Mouse (Mus musculus) stomach, embryonic 14.5 days (tissue): ENCODE results near the gene Accs. TPM values are rescaled to one million over a fixed set of nuclear protein-coding genes. Genes with fewer than 3 reads are reported as not detected.

Experiments
- ATAC-seq: fragments of 200-750 bp; cut with Nextera tagmentation; 2 replicates; pipeline ENCODE4 v1.8.0; 2017; ENCODE audit warnings: low read depth, moderate TSS enrichment; ENCODE audit not compliant: insufficient number of reproducible peaks, insufficient read depth, low FRiP score
- H3K27ac ChIP-seq: fragments of 300-500 bp; sonication (generic); 2 replicates; pipeline ENCODE4 v1.5.1; 2014; ENCODE audit warnings: mild to moderate bottlenecking, low read length, moderate library complexity, mixed read lengths
- H3K27me3 ChIP-seq: fragments of 300-500 bp; sonication (generic); 2 replicates; pipeline ENCODE4 v1.6.1; 2014; ENCODE audit warnings: low read length, control low read depth, mixed read lengths; ENCODE audit not compliant: control insufficient read depth, insufficient read depth
- H3K36me3 ChIP-seq: fragments of 300-500 bp; sonication (generic); 2 replicates; pipeline ENCODE4 v1.6.1; 2014; ENCODE audit warnings: mild to moderate bottlenecking, control low read depth, low read length, moderate library complexity, mixed read lengths; ENCODE audit not compliant: control insufficient read depth, insufficient read depth
- H3K4me1 ChIP-seq: fragments of 300-500 bp; sonication (generic); 2 replicates; pipeline ENCODE4 v1.6.1; 2014; ENCODE audit warnings: low read length, control low read depth, mixed read lengths; ENCODE audit not compliant: control insufficient read depth, insufficient read depth
- H3K4me2 ChIP-seq: fragments of 300-500 bp; sonication (generic); replicated peaks from 2 replicates; pipeline ENCODE4 v1.6.1; 2014; ENCODE audit warnings: low read depth, low read length, control low read depth
- H3K4me3 ChIP-seq: fragments of 300-500 bp; sonication (generic); 2 replicates; pipeline ENCODE4 v1.5.1; 2014; ENCODE audit warnings: low read depth, low read length, control low read depth
- H3K9ac ChIP-seq: fragments of 300-500 bp; sonication (generic); replicated peaks from 2 replicates; pipeline ENCODE4 v1.6.1; 2014; ENCODE audit warnings: low read depth, mild to moderate bottlenecking, control low read depth, low read length, moderate library complexity, mixed read lengths
- H3K9me3 ChIP-seq: fragments of 300-500 bp; sonication (generic); 2 replicates; pipeline ENCODE4 v1.6.1; 2016; ENCODE audit warnings: low read depth, low read length, control low read depth; ENCODE audit not compliant: control insufficient read depth
- WGBS: fragments of 180-500 bp; shearing (Covaris S2); extraction: QIAGEN DNeasy Blood & Tissue Kit; methylation state at CpG from one replicate; pipeline ENCODE4 v1.1.7; 2014; 5-methylcytosine and 5-hydroxymethylcytosine counted together
- polyA plus RNA-seq: library from polyadenylated mRNA; unstranded; fragments of >200 nt; fragmentation: Nextera tagmentation; extraction: Ambion mirVana; gene quantifications from 2 replicates; pipeline ENCODE4 v1.2.1, GENCODE M21; 2014

The Accs gene
- polyA plus RNA-seq, 1 experiment from 2014 or later: 11.3 TPM

DNA sequence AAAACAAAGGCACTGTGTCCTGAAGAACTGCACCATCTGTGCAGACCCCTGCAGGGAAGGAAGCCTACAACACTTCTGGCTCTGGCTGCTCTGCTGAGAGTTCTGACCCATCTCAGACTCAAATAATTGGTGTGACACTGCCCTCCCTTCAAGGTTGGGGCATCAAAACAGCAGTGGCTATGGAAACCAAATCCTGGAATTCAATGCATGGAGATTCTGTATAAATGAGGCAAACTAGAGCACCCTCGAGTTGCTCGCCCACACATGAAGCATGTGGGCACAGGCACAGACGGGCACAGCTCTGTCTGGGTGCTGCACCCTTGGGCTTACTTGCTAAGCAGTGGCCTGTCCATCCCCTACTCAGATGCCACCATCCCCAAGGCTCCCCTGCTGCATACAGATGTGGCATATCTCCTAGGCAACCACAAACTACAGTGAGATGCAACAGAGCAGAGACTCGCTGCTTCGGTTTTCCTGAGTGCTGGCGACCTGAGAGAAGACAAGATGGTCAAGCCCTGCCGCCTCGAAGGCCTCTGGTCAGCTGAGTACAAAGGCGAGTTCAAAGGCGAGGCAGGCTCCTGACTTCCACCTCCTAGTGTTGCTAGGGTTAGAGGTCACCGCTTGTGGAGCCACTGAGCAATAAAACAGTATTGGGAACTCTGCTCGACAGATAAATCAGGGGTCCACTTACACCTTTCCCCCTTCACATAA, 64.9 kb downstream of the Accs start:
- Histone ChIP-seq H3K27me3 (no peaks in the 10 kb centered on the region), H3K9me3 (no peaks in the 10 kb centered on the region), H3K4me1 (peaks cover 4% of the 10 kb centered on the region; the same call in 1 of the 2 replicates), H3K36me3 (no peaks in the 10 kb centered on the region; the same call in 1 of the 2 replicates), H3K27ac (no peak overlapping the region), H3K4me2 (no peak overlapping the region), H3K9ac (no peak overlapping the region), H3K4me3 (no peak overlapping the region)
- ATAC-seq: no peak
- WGBS: 47% methylated on average over 12 of the region's 12 CpGs

DNA sequence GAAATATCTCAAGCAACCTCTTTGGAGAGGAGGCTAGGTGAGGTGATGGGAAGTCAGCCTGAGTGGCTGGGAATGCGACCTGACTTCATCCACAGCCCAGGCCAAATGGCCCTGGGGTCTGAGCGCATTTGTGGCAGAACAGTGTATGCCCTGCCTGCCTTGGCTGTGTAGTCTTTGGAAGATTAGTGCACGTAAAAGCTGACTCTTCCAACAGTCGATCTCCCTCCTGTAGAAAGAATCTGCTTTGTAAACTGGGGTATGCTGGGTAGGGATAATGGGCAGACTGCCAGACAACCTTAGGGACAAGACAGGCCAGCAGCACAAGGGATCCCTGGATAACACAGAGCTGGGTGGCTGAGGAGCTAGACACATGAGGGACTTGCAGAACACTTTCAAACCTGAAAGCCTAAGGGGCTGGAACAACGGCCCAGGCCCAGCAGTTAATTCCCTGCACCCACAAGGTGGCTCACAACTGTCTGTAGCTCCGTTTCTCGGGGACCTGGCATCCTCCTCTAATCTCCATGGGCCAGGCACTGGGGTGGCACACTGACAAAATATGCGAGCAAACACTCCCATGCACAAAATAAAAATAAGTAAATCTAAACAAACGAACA, 65.7 kb downstream of the Accs start:
- no peak overlapping the region for H3K4me2 ChIP-seq
- no peak overlapping the region for H3K9ac ChIP-seq
- H3K36me3 ChIP-seq: no peaks in the 10 kb centered on the region; the same call in 1 of the 2 replicates
- H3K9me3 ChIP-seq: no peaks in the 10 kb centered on the region
- no peak overlapping the region for H3K27ac ChIP-seq
- ATAC-seq: no peak
- H3K4me3 ChIP-seq: no peak overlapping the region
- peaks cover 12% of the 10 kb centered on the region for H3K4me1 ChIP-seq
- WGBS: 77% methylated on average over 9 of the region's 9 CpGs
- H3K27me3 ChIP-seq: no peaks in the 10 kb centered on the region

Other genes starting within 250 kb of the Accs start
- 0.06 TPM in 1 of 2 replicates, not detected in the other for gene Alx4, start 207.6 kb downstream of the Accs start, polyA plus RNA-seq
- 110 and 113 TPM in 2 replicates for gene Ext2, start 27.4 kb downstream of the Accs start, polyA plus RNA-seq
- gene Accsl, start 19.2 kb upstream of the Accs start, polyA plus RNA-seq: 0.51 TPM in 1 of 2 replicates, not detected in the other
- 26.1 and 26.8 TPM in 2 replicates for gene Gm13889, start 107.3 kb upstream of the Accs start, polyA plus RNA-seq
- gene Gm27027, start 146.4 kb upstream of the Accs start, polyA plus RNA-seq: not detected in 2 replicates
- 70.1 and 70.6 TPM in 2 replicates for gene Alkbh3, start 160.9 kb upstream of the Accs start, polyA plus RNA-seq